Mouse (Mus musculus) activated CD4-positive, CD25-positive, alpha-beta regulatory T cell, adult 9 weeks (primary cell): ENCODE data around the gene Prh1. TPM values are rescaled to one million over a fixed set of nuclear protein-coding genes. Genes with fewer than 3 reads are reported as not detected.

Experiments
- polyA plus RNA-seq: library from polyadenylated mRNA; unstranded; fragments of 100-300 nt; shearing (Covaris generic); gene quantifications from one replicate; pipeline ENCODE4 v1.2.1, GENCODE M21; 2017

Prh1 gene
- polyA plus RNA-seq, result not detected

DNA sequence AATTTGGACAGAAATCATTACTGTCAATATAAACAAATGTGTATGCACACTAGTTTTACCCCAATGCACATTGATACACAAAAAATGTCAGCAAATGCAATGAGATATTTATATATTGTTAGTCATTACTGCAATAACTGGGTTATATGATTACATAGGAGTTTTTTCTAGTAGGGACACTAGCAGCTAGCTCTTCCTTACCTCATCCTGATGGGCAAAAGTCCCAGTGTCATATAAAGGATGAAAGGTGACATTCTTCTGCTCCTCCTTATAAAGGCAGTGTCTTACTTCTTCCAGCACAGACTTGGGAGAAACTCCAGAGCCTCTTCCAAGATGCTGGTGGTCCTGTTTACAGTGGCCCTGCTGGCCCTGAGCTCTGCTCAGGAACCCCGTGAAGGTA lies at the start of gene Prh1:
Gene Prh1, plus strand, starts transcription at position 301 of the 400 bp plus-strand sequence.

DNA sequence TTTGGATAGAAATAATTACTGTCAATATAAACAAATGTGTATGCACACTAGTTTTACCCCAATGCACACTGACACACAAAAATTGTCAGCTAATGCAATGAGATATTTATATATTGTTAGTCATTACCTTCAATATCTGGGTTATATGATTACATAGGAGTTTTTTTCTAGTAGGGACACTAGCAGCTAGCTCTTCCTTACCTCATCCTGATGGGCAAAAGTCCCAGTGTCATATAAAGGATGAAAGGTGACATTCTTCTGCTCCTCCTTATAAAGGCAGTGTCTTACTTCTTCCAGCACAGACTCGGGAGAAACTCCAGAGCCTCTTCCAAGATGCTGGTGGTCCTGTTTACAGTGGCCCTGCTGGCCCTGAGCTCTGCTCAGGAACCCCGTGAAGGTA lies 26.0 kb downstream of the Prh1 start, which contains the start of gene Prp2:
Gene Prp2, plus strand, starts transcription at position 301 of the 400 bp plus-strand sequence.

Other genes with a start within 250 kb of the Prh1 start
- not detected for gene Gm8882, start 205.7 kb upstream of the Prh1 start, polyA plus RNA-seq
- gene Prp2, start 26.1 kb downstream of the Prh1 start, polyA plus RNA-seq, result not detected
- gene A630073D07Rik, start 81.7 kb downstream of the Prh1 start, polyA plus RNA-seq, result not detected
- not detected for gene Tas2r120, start 87.1 kb downstream of the Prh1 start, polyA plus RNA-seq
- gene Tas2r121, start 131.2 kb downstream of the Prh1 start, polyA plus RNA-seq, result not detected
- gene Tas2r122, start 142.1 kb downstream of the Prh1 start, polyA plus RNA-seq, result not detected
- not detected for gene Tas2r115, start 168.2 kb downstream of the Prh1 start, polyA plus RNA-seq
- gene Tas2r124, start 184.9 kb downstream of the Prh1 start, polyA plus RNA-seq, result not detected
- gene Tas2r102, start 192.3 kb downstream of the Prh1 start, polyA plus RNA-seq, result not detected
- not detected for gene Tas2r136, start 208.4 kb downstream of the Prh1 start, polyA plus RNA-seq
- gene Tas2r117, start 233.0 kb downstream of the Prh1 start, polyA plus RNA-seq, result not detected